Mouse (Mus musculus): ENCODE data around the gene Gm14409.
A peak's percentile ranks its signal among the peaks of the same experiment; 100 is the strongest.
"Not testable (repeated sequence)": the region's sequence is repeated elsewhere in the genome, so short reads cannot be mapped to it uniquely, and the experiment has no call there.

The Gm14409 gene

DNA sequence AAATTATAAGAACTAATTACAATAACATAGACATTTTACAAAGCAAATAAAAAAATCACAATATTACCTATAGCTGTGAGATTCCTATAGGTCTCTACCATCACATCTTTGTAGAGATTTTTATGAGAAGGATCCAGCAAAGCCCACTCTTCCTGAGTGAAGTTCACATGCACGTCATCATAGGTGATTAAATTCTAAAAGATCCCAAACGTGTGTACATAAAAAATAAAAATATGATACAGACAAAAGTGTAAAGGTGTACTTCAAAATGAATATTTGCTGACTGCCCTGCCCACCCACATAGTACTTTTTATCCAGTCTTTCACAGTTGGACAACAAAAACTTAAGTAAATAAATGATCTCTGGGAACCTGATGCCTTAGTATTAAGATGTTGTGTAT lies at the start of gene Gm14409:
Gene Gm14409 (minus strand): TSS at position 101 of the 400 bp plus-strand sequence.
- not testable (repeated sequence) for DNase-seq (ENCODE audit: low read depth)

DNA sequence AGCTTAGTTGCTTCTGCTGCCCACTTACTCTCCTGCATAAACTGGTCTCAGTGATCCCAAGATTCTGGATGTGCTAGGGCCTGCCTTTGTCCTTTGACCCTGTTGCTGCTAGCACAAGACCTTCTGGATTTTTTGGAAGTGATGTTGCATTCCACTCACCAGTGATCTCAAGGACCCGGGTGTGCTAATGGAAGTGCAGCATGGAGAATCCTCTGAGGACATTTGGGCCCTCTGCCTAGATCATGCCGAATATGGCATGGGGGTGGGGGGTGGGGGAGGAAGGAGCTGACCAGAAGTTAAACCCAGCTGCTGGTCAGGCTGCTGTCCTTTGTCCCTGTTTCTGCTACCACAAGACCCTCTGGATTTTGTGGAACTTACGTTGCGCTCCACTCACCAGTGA lies 42.8 kb upstream of the Gm14409 start:
- DNase-seq (ENCODE audit: low read depth): not testable (repeated sequence)

DNA sequence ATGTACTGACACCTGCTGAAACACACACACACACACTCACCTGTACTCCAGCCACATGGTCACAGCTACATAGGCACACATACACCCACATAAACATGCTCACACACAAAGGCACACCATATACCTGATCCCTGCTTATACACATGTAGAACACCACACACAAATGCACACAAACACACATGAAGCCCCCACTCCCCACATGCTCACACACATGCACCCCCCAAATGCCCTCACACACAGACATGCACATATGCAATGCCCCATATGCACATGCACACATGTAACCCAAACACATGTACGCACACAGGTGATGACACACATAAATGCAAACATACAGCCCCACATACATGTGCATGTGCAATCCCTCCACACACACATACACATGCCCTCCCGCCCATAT lies 38.1 kb upstream of the Gm14409 start:
- not testable (repeated sequence) for DNase-seq (ENCODE audit: low read depth)

DNA sequence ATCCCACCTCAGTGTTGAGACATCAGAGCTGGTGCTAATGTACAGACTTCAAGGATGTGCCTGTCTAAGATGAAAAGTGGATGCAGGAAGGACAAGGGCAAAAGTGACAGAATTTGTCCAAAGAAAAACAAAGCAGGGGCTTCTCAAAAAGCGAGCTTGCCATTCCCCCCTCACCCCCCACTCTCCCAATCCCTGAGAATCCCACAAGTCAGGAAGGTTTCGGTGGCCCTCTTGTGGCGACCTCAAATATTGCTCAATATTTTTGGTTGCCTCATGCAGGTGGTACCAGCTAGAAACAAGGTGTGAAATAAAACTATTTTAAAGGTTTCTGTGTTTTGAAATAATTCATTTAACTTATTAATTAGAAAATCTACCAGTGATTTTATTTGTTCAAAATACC lies 16.9 kb upstream of the Gm14409 start:
- not testable (repeated sequence) for DNase-seq (ENCODE audit: low read depth)

DNA sequence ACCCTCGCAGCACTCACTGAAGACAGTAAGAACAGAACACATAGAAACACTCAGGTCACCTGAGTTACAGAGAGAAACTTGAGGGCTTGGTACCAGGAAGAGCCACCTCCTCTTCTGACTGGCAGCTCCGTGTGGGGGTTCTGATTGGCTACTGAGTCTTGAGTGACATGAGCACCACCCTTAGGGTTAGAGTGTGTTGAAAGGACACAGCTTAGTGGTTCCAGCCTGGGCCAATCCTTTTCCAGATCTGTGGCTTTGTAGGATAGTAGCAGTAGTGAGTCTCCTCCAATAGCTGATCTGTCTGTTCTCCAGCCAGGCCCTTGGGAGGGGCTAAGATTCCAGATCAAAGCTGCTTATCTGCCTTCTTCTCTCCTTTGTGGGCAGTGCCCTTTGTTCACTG lies 10.9 kb upstream of the Gm14409 start:
- peak; percentile 90 for DNase-seq (ENCODE audit: low read depth)

DNA sequence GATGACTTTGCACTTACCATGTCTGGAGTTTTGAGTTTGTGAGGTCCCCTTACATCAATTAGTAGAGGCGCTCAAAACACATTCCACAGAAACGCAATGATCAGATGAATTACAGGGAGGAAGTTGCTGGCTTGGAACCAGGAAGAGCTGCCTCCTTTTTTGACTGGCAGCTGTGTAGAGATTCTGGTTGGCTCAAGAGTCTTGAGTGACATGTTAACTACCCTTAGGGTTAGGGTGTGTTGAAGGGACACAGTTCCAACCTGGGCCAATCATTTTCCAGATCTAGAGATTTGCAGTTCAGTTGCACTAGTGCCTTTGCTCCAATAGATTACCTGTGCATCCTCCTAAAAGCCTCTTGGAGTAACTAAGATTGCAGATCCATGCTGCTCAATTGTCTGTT lies 5.4 kb upstream of the Gm14409 start:
- DNase-seq (ENCODE audit: low read depth): peak; percentile 86

DNA sequence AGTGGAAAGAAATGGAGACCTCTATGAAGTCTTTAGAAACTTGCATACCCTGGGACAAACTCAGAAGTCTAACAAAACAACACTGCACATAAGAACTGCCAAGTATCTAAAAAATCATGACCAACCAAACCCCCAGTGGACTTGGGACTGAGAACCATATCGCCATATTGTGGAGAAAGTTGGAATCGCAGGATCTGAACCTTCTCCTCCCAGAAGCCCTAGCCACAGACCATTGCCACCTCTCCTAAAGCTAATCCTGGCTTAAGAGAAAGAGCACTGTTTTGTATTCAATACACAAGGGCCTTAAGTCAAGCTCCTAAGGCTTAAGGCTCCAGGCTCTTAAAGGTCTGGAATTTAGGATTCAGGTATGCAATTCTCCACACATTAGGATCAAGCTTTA lies 19.4 kb downstream of the Gm14409 start:
- DNase-seq (ENCODE audit: low read depth): not testable (repeated sequence)

DNA sequence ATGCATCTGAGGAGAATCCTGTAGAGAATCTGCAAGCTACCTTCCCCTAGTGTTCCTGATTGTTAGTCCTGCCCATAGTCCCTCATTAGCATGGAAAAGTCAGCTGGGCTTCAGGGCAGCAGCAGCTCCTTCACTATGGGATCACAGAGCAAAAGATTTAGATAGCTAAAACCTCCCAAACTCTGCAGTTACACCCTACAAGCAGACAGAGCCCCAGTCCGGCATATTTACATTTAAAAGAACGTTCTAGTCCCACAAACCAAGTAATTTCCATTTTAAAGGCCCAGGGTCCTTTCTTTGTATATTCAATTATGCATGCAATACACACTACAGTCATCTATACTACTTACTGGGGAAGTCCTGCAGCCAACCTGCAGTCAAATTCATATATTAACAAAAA lies 36.4 kb downstream of the Gm14409 start:
- not testable (repeated sequence) for DNase-seq (ENCODE audit: low read depth)

Measured in 416B (cell line).